Mouse (Mus musculus): ENCODE data around the gene Abca3.

Gene Abca3

GRCm38 (mm10) chr17:24351760-24352357 lies at the start of gene Abca3:
Gene Abca3 (plus strand): TSS chr17:24351950.
- in situ Hi-C loops (cut with MboI, MseI): no loop called here

GRCm38 (mm10) chr17:24307500-24307899 lies 44.2 kb upstream of the Abca3 start:
- in situ Hi-C loops (cut with MboI, MseI): no loop called here

GRCm38 (mm10) chr17:24320826-24321225 lies 30.9 kb upstream of the Abca3 start:
- in situ Hi-C loops (cut with MboI, MseI): no loop called here

GRCm38 (mm10) chr17:24325051-24325450 lies 26.7 kb upstream of the Abca3 start:
- in situ Hi-C loops (cut with MboI, MseI): no loop called here

- in situ Hi-C loops (cut with MboI, MseI): no loop called here
Measured at GRCm38 (mm10) chr17:24327656-24328055, 24.1 kb upstream of the Abca3 start.

- in situ Hi-C loops (cut with MboI, MseI): no loop called here
Measured at GRCm38 (mm10) chr17:24344672-24345071, 7.1 kb upstream of the Abca3 start.

- in situ Hi-C loops (cut with MboI, MseI): no loop called here
Measured at GRCm38 (mm10) chr17:24346831-24347230, 4.9 kb upstream of the Abca3 start.

GRCm38 (mm10) chr17:24349176-24349575 lies 2.6 kb upstream of the Abca3 start:
- in situ Hi-C loops (cut with MboI, MseI): no loop called here

GRCm38 (mm10) chr17:24350926-24351759 lies 607 bp upstream of the Abca3 start, which contains the start of gene Abca17:
Gene Abca17 (minus strand): TSS chr17:24351068.
- in situ Hi-C loops (cut with MboI, MseI): no loop called here

- in situ Hi-C loops (cut with MboI, MseI): no loop called here
Measured at GRCm38 (mm10) chr17:24352370-24353194, 832 bp downstream of the Abca3 start.

GRCm38 (mm10) chr17:24353960-24354359 lies 2.2 kb downstream of the Abca3 start:
- in situ Hi-C loops (cut with MboI, MseI): no loop called here

GRCm38 (mm10) chr17:24355284-24355683 lies 3.5 kb downstream of the Abca3 start:
- in situ Hi-C loops (cut with MboI, MseI): no loop called here

GRCm38 (mm10) chr17:24359006-24359405 lies 7.3 kb downstream of the Abca3 start:
- in situ Hi-C loops (cut with MboI, MseI): no loop called here

GRCm38 (mm10) chr17:24359903-24360302 lies 8.2 kb downstream of the Abca3 start:
- in situ Hi-C loops (cut with MboI, MseI): no loop called here

- in situ Hi-C loops (cut with MboI, MseI): no loop called here
Measured at GRCm38 (mm10) chr17:24360841-24361240, 9.1 kb downstream of the Abca3 start.

GRCm38 (mm10) chr17:24361291-24361690 lies 9.5 kb downstream of the Abca3 start:
- in situ Hi-C loops (cut with MboI, MseI): no loop called here

GRCm38 (mm10) chr17:24362527-24362926 lies 10.8 kb downstream of the Abca3 start:
- in situ Hi-C loops (cut with MboI, MseI): no loop called here

GRCm38 (mm10) chr17:24364461-24364860 lies 12.7 kb downstream of the Abca3 start:
- in situ Hi-C loops (cut with MboI, MseI): no loop called here

- in situ Hi-C loops (cut with MboI, MseI): no loop called here
Measured at GRCm38 (mm10) chr17:24365863-24366262, 14.1 kb downstream of the Abca3 start.

GRCm38 (mm10) chr17:24375094-24375712 lies 23.5 kb downstream of the Abca3 start:
- in situ Hi-C loops (cut with MboI, MseI): no loop called here

- in situ Hi-C loops (cut with MboI, MseI): no loop called here
Measured at GRCm38 (mm10) chr17:24375886-24376285, 24.1 kb downstream of the Abca3 start.

- in situ Hi-C loops (cut with MboI, MseI): no loop called here
Measured at GRCm38 (mm10) chr17:24378496-24378895, 26.7 kb downstream of the Abca3 start.

Measured in T-helper 1 cell (primary cell).